Mouse (Mus musculus): ENCODE data around the gene Rpl27a.

Rpl27a gene

GRCm38 (mm10) chr7:109518838-109519696 lies at the start of gene Rpl27a:
Gene Rpl27a, plus strand, starts transcription at chr7:109519147.
- in situ Hi-C loops (cut with MboI), result no loop called here

GRCm38 (mm10) chr7:109470700-109471099 lies 48.2 kb upstream of the Rpl27a start:
- in situ Hi-C loops (cut with MboI), result no loop called here

- in situ Hi-C loops (cut with MboI), result no loop called here
Observed at GRCm38 (mm10) chr7:109477926-109478325, 41.0 kb upstream of the Rpl27a start.

GRCm38 (mm10) chr7:109480765-109481197 lies 38.2 kb upstream of the Rpl27a start:
- in situ Hi-C loops (cut with MboI), result no loop called here

DNA sequence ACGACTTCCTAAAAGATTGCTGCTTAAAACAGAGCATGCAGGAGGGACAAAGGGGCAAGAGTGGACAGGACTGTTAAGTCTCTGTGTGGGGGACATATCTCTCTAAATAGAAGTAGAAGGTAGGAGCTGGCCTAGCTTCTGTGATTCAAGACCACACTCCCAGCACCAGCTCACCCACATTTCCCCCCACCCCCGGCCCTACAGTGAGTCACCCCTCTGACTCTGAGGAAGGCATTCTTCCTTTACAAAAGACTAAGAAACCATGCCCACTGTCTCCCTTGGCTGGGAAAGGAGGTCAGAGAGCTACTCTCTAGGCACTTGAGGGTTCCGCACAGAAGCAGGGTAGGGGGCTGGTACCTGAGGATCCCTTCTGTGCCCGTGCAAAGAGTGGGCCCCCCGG lies 34.7 kb upstream of the Rpl27a start:
- in situ Hi-C loops (cut with MboI), result no loop called here

DNA sequence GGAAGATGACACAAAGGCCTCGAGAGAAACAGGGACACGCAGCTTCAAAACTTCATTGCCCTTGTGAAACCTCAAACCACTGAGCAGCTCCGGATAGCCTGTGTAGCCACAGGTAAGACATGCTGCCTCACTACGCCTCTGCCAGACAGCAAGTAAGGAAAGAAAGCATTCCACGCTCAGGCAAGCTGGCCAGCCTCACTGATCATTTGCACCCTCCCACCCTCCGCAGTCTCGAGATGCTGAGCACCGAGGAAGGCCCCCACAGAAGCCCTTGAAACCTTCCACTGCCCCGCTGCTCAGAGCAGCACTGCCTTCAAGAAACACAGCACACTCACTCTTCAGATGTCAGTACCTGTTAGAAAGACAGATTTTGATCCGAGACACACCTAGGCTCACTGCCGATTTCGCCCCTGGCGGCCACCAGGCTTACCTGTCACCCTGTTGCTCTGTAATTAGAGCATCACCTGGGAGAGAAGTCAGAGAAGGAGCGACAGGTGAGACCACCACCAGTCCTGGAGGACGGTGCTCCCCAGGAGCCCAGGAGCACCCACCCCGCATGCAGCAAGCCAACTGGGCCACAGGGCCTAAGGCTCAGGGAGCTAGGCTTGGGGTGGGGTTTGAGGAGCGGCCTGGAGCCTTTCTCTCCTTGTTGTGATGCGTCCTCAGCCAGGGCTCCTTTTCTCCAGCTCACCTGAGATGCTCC lies 26.2 kb upstream of the Rpl27a start:
- in situ Hi-C loops (cut with MboI), result no loop called here

GRCm38 (mm10) chr7:109493319-109494316 lies 25.3 kb upstream of the Rpl27a start:
- in situ Hi-C loops (cut with MboI), result no loop called here

DNA sequence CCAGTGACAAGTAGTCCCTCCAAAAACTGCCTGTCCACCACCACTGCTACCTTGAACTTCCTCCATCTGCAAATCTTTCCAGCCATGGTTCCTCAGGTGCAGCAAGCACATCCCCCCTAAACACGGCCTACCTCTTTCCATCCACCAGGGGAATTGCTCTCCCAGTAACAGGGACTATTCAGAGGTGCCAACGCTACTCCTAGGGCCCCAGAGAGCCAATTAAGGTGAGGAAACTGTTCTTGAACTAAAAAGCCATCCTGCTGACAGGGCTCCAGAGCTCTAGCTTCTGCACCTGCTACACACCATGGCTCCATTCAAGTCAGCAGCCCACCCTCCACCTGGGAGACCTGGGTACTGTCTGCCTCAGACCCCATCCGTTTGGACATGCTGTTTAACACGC lies 21.4 kb upstream of the Rpl27a start:
- in situ Hi-C loops (cut with MboI), result no loop called here

GRCm38 (mm10) chr7:109507119-109507518 lies 11.8 kb upstream of the Rpl27a start:
- in situ Hi-C loops (cut with MboI), result no loop called here

DNA sequence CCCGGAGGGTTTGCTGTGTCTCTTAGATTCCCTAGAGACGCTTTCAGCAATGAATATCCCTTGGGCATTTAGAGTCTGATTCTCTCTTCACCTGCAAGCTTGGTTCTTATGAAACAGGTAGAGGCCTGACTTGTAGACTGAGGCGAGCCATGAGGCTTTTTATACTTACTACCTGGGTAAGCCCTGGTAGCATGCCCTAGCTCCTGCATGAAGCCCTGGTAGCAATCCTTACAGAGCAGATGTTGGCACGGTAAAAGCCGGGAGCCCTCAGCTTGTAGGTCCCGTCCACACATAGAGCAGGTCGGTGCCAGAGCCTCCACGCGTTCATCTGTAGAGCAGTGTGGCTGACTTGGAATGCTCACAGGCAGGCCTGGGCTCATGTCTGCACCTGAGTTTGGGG lies 11.4 kb upstream of the Rpl27a start:
- in situ Hi-C loops (cut with MboI), result no loop called here

DNA sequence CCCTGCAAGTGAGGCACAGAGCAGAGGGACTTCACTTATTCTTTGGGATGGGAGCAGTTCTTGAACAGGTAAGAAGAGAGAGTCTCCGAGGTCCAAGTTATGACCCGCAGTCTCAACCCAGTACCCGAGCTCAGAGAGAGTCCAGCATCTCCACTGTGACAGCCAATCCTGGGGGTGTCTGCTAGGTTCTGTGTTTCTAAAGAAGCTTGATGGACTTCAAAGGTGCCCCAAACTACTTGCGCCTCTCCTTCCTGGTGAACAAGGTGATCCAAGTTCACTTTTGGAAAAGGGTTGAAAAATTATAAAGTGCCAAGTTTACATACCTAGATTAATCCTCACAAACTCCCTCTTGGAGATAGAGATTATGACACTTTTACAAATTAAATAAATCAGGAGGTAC lies 10.9 kb upstream of the Rpl27a start, which contains the start of gene Trim66:
Gene Trim66, minus strand, starts transcription at position 101 of the 400 bp plus-strand sequence.
- in situ Hi-C loops (cut with MboI), result no loop called here

- in situ Hi-C loops (cut with MboI), result no loop called here
Observed at GRCm38 (mm10) chr7:109510799-109511198, 8.1 kb upstream of the Rpl27a start.

DNA sequence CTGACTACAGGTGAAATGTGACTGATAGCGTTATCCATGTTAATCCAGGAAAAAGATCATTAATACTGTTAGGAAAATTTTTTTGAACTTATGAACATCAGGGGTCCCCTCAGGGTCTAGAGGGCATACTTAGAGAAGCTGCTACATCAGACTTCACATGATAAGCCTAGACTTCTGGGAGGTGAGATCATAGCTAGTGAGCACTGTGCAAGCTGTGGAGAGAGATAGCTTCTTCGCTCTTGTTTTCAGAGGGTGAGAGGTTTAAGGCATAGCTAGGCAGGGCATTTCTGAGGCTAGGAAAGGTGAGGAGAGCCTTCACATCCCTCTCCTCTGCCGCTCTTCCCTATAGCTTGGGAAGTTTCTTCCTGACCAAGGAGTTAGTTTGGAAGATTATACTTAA lies 7.1 kb upstream of the Rpl27a start:
- in situ Hi-C loops (cut with MboI), result no loop called here

DNA sequence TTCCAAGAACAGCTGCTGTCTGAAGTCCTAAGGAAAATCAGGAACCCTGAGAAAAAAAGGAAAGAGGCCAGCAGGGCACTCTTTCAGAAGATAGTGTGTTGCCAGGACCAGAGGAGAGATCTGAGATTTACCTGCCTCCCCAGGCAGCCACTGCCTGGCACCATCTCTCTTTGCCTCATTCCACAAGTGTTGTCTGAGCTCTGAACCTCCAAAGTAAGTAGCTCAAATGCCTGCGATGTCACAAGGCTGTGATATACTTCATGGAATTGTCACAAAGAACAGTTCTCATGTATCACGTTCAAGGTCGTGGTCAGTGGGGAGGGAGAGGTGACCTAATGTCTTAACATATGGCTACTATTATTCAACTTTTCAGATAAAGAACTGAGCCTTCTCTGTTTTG lies 2.4 kb upstream of the Rpl27a start:
- in situ Hi-C loops (cut with MboI), result no loop called here

GRCm38 (mm10) chr7:109518036-109518681 lies 788 bp upstream of the Rpl27a start:
- in situ Hi-C loops (cut with MboI), result no loop called here

- in situ Hi-C loops (cut with MboI), result no loop called here
Observed at GRCm38 (mm10) chr7:109519936-109520335, 989 bp downstream of the Rpl27a start.

DNA sequence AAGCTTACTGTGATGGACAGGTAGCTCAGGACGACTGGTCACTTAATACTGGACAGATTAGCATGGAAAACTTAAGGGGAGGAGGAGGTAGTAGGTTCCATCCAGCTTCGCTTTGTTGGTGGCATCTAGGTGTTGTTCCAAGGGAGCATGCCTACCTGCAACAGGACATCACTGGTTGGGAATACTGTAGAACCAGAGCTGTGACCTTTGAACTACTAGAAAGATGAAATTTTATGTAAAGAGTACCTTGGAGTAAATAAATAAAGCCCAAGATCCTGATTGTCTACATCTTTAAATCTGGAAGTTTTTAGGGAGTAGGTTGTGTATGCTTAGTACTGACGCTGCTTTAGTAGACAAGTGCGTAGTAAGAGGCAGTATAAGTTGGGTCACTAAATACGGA lies 3.1 kb downstream of the Rpl27a start:
- in situ Hi-C loops (cut with MboI), result no loop called here

DNA sequence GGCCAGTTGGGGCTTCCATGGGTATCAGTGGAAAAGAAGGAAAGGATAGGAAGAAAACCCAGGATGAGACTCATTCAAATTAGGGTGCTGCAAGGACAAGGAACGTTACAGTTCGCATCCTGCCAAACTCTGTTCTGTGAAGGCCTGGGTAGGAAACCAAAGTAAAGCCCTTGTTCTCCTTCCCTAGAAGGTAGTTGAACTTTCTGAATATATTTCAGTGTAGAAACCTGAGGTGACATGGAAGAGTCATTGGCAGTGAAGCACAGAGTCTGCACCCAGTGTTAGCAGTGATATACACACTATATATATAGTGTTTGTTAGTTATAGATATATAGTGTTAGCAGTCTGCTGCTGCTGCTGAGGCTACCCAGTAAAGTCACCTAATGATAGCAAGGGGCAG lies 4.4 kb downstream of the Rpl27a start:
- in situ Hi-C loops (cut with MboI), result no loop called here

DNA sequence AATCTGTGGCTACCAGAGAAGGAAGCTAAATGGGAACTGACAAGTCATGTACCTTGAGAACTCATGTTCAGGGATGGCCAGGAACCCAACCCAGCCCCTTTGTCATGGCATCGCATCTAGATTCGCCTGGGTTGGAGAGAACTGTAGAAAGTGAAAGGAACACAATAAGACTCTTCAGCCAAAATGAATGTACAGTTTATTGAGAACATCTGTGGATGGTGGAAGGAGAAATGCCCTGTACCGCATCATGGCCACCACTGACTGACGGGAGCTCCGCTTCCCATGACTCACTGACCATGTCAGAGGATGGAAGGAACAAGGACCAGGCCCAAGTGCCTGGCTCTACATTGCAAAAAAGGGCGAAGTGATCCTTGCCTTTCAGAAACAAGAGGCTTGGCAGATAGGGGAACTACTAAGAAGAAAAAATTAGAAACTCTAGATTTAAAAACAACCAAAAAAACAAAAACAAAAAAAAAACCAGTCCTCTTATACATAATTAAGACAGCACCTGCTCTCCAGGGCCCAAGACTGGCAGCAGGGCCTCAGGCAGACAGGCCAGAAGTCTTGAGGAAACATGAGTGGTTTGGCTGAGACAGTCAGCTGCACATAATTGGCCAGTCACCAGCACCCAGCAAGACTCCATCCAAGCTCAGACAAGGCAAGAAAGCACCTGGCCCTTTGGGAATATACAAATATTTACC lies 4.9 kb downstream of the Rpl27a start:
- in situ Hi-C loops (cut with MboI), result no loop called here

DNA sequence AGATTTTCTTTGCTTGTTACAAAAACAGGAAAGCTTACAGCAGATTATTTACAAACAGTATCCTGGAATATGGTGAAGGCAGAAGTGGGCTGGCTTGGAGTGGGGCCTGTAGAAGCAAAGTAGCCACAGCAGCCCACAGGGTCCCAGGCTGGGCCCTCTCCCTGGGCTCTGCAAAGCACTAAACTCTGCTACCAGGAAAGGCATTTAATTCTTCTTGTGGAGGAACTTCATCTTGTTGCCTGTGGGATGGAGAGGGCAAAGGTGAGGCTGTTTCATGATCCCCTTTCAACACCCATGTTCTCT lies 5.4 kb downstream of the Rpl27a start:
- in situ Hi-C loops (cut with MboI), result no loop called here

- in situ Hi-C loops (cut with MboI), result no loop called here
Observed at GRCm38 (mm10) chr7:109524763-109525162, 5.8 kb downstream of the Rpl27a start.

All from mature B cell (primary cell).